Mouse (Mus musculus) thymus, adult 2 months (tissue): ENCODE data around the gene Keg1.

Source experiments
- CTCF ChIP-seq: fragments of 200-500 bp; IDR thresholded peaks from 2 replicates; pipeline ENCODE4 v1.5.1; 2012; ENCODE audit warnings: mild to moderate bottlenecking, control low read depth, low read length, moderate library complexity, borderline replicate concordance; ENCODE audit not compliant: control insufficient read depth, poor library complexity, insufficient read depth; ENCODE audit errors: extremely low read depth
- POLR2A ChIP-seq: fragments of 200-500 bp; IDR thresholded peaks from 2 replicates; pipeline ENCODE4 v1.6.1; 2012; ENCODE audit warnings: mild to moderate bottlenecking, low read length, control low read depth, moderate library complexity; ENCODE audit not compliant: control insufficient read depth, poor library complexity, insufficient read depth; ENCODE audit errors: extremely low read depth

DNA sequence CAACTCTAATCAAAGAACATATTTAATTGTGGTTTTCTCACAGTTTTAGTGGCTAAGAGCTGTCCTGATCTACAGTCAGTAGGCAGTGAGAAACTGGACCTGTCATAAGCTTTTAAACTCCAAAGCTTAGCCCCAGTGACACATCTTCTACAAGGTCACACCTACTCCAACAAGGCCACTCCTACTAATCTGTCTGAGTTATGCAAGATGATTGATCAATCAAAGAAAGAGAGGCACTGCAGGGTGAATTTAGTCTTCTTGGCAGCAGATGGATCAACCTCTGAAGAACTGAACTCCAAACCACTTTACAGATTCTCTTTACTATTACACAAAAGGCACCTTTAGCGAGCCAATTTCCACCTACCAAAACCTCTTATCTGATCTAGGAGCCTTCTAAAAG is 30.3 kb downstream of the Keg1 start:
- TF ChIP-seq POLR2A (no peak), CTCF (no peak)
